Mouse (Mus musculus) G1E (cell line): ENCODE results near the gene Gpr183. TPM values are rescaled to one million over a fixed set of nuclear protein-coding genes. Genes with fewer than 3 reads are reported as not detected.

Experiments used
- ATAC-seq: 2 replicates; pipeline ENCODE4 v1.8.0; 2016; ENCODE audit warnings: mild to moderate bottlenecking; ENCODE audit not compliant: insufficient number of reproducible peaks, poor library complexity, low FRiP score, severe bottlenecking; ENCODE audit errors: extremely low read depth
- DNase-seq: peaks from one replicate; pipeline ENCODE4 v3.0.0; 2012; ENCODE audit warnings: low spot score
- H3K27me3 ChIP-seq: 2 replicates; pipeline ENCODE4 v1.6.1; 2012; ENCODE audit warnings: mild to moderate bottlenecking, low read length, inconsistent platforms; ENCODE audit not compliant: insufficient read depth
- H3K36me3 ChIP-seq: replicated peaks from 2 replicates; pipeline ENCODE3; 2012; ENCODE audit warnings: mild to moderate bottlenecking, inconsistent platforms
- H3K4me1 ChIP-seq: 2 replicates; pipeline ENCODE4 v1.6.1; 2012; ENCODE audit warnings: low read depth, low read length, inconsistent platforms, mixed read lengths; ENCODE audit not compliant: insufficient read depth
- H3K4me3 ChIP-seq: 2 replicates; pipeline ENCODE4 v1.5.1; 2012; ENCODE audit warnings: low read depth, mild to moderate bottlenecking, inconsistent platforms, low read length, moderate library complexity, mixed read lengths
- H3K9me3 ChIP-seq: replicated peaks from 2 replicates; pipeline ENCODE4 v1.6.1; 2012; ENCODE audit warnings: inconsistent platforms
- CTCF ChIP-seq: IDR thresholded peaks from 2 replicates; pipeline ENCODE4 v1.5.1; 2012; ENCODE audit warnings: low read depth, low read length, inconsistent platforms, mixed read lengths
- GATA1 ChIP-seq: IDR thresholded peaks from 2 replicates; pipeline ENCODE4 v1.6.1; 2012; ENCODE audit warnings: borderline replicate concordance, low read length, inconsistent platforms, mixed read lengths
- GATA2 ChIP-seq: IDR thresholded peaks from 2 replicates; pipeline ENCODE4 v1.6.1; 2012; ENCODE audit warnings: low read depth, low read length, inconsistent platforms, borderline replicate concordance
- POLR2AphosphoS5 ChIP-seq: IDR thresholded peaks from 2 replicates; pipeline ENCODE4 v1.6.1; 2012; ENCODE audit warnings: low read depth, low read length, inconsistent platforms; ENCODE audit not compliant: insufficient replicate concordance
- TAL1 ChIP-seq: conservative IDR thresholded peaks from 2 replicates; pipeline ENCODE4 v1.6.1; 2012; ENCODE audit warnings: low read depth, low read length, inconsistent platforms, mixed read lengths
- polyA plus RNA-seq: library from polyadenylated mRNA; stranded (reverse); fragments of >175 nt; gene quantifications from 2 replicates; pipeline ENCODE4 v1.2.3, GENCODE M21; 2012
- total RNA-seq, 2 experiments: library from RNA; stranded (forward) in 1 of 2; stranded (reverse) in 1 of 2; fragments of 200-1000 nt in 1 of 2; fragments of >200 nt in 1 of 2; fragmentation: Nextera tagmentation in 1 of 2; gene quantifications; 2 replicates each; pipeline ENCODE4 v1.2.3; 2014 to 2017

Gpr183 gene
- total and polyA plus RNA-seq, 3 experiments, result 0.08 to 7.1 TPM; not detected in 1

- Histone ChIP-seq H3K9me3 (no peaks in the 10 kb centered on the region), H3K36me3 (peaks cover 82% of the 10 kb centered on the region), H3K27me3 (no peaks in the 10 kb centered on the region), H3K4me3 (no peak overlapping the region), H3K4me1 (peaks cover 26% of the 10 kb centered on the region)
- DNase-seq, result no peak
- ATAC-seq, result no peak
- no peak for TF ChIP-seq GATA2
These were observed 25.9 kb upstream of the Gpr183 start for GRCm38 (mm10) chr14:121990897-121991296.

GRCm38 (mm10) chr14:121989869-121990268 lies 24.9 kb upstream of the Gpr183 start:
- ATAC-seq (no peak), DNase-seq (no peak)
- Histone ChIP-seq H3K4me1 (peaks cover 23% of the 10 kb centered on the region), H3K9me3 (no peaks in the 10 kb centered on the region), H3K36me3 (peaks cover 72% of the 10 kb centered on the region), H3K27me3 (no peaks in the 10 kb centered on the region), H3K4me3 (no peak overlapping the region)
- TF ChIP-seq GATA2, result no peak
- TF ChIP-seq POLR2AphosphoS5, result no peak
- no peak for TF ChIP-seq CTCF
- no peak for TF ChIP-seq TAL1
- TF ChIP-seq GATA1, result no peak

- H3K4me1 ChIP-seq, result peaks cover 20% of the 10 kb centered on the region
These were observed 24.3 kb upstream of the Gpr183 start for GRCm38 (mm10) chr14:121989331-121989730.

GRCm38 (mm10) chr14:121987691-121988090 lies 22.7 kb upstream of the Gpr183 start:
- no peak overlapping the region for H3K4me3 ChIP-seq
- no peaks in the 10 kb centered on the region for H3K9me3 ChIP-seq
- TF ChIP-seq GATA1 (no peak), GATA2 (no peak)
- peaks cover 19% of the 10 kb centered on the region for H3K4me1 ChIP-seq
- DNase-seq, result no peak
- no peaks in the 10 kb centered on the region for H3K27me3 ChIP-seq
- peaks cover 76% of the 10 kb centered on the region for H3K36me3 ChIP-seq
- no peak for ATAC-seq

More at GRCm38 (mm10) chr14:121989331-121989730, 24.3 kb upstream of the Gpr183 start:
- peaks cover 74% of the 10 kb centered on the region for H3K36me3 ChIP-seq
- H3K4me3 ChIP-seq, result no peak overlapping the region
- TF ChIP-seq TAL1 (no peak), POLR2AphosphoS5 (no peak), GATA2 (no peak), GATA1 (no peak), CTCF (no peak)
- no peak for ATAC-seq
- no peaks in the 10 kb centered on the region for H3K9me3 ChIP-seq
- no peak for DNase-seq
- no peaks in the 10 kb centered on the region for H3K27me3 ChIP-seq

DNA sequence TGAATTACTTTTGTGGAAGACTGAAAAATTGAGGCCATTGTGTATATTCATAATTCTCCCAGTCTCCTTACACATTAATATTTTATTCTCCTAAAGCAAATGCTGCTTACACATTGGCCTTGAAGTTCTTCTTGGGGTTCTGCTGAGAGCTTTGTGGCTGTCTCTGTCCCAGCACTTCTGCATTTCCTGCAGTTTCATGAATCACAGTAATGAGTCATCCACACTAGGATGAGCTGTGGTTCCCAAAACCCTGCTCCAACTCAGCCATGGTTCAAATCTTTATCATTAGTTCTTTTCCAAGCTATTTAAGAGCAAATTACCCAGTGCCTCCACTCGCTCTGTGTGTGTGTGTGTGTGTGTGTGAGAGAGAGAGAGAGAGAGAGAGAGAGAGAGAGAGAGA lies 22.3 kb upstream of the Gpr183 start:
- no peak overlapping the region for H3K4me3 ChIP-seq
- H3K9me3 ChIP-seq, result no peaks in the 10 kb centered on the region
- H3K4me1 ChIP-seq, result peaks cover 19% of the 10 kb centered on the region
- DNase-seq, result no peak
- H3K36me3 ChIP-seq, result peaks cover 74% of the 10 kb centered on the region
- TF ChIP-seq CTCF (no peak), POLR2AphosphoS5 (no peak), GATA2 (no peak), TAL1 (no peak), GATA1 (no peak)
- no peaks in the 10 kb centered on the region for H3K27me3 ChIP-seq
- ATAC-seq, result no peak

DNA sequence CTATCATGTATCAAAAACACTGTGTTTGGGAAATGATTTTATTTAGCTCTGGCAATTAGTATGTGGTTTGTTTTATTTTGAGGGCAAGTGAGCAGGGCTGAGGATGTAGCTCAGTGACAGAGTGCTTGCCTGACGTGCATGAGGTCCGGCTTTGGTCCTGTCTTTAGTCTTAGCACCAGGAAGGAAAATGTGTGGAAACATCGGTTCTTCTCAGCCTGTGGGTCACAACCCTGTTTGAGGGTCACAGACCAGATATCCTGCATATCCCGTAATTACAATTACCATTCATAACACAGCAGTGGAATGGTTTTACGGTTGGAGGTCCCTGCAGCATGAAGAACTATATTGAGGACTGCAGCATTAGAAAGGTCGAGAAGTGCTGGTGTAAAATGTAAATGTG lies 21.0 kb upstream of the Gpr183 start:
- DNase-seq, result no peak
- Histone ChIP-seq H3K4me1 (peaks cover 19% of the 10 kb centered on the region), H3K36me3 (peaks cover 68% of the 10 kb centered on the region), H3K27me3 (no peaks in the 10 kb centered on the region), H3K4me3 (no peak overlapping the region), H3K9me3 (no peaks in the 10 kb centered on the region)
- TF ChIP-seq POLR2AphosphoS5 (no peak), TAL1 (no peak), CTCF (no peak), GATA1 (no peak), GATA2 (no peak)
- no peak for ATAC-seq

DNA sequence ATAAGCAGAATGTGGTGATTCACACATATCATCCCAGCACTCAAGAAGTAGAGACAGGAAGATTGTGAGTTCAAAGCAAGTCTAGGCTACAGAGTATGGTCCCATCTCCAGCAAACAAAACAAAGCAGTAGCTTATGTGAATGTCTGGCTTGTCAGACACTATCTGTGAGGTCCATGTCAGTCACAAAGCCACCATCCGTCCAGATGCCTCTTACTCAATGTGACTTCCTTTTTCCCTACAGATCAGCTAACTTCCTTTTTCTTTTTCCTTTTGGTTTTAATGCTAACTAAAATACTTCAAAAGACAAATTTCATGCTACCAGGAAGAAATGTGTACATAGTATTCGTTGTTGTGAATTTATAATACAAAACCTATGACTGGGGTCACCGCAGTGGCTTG lies 20.5 kb upstream of the Gpr183 start:
- peak; percentile 56 for DNase-seq

More for the DNA sequence above, 20.5 kb upstream of the Gpr183 start:
- no peak for TF ChIP-seq POLR2AphosphoS5
- no peak for TF ChIP-seq GATA1
- Histone ChIP-seq H3K27me3 (no peaks in the 10 kb centered on the region), H3K9me3 (no peaks in the 10 kb centered on the region), H3K4me3 (no peak overlapping the region), H3K4me1 (peaks cover 19% of the 10 kb centered on the region), H3K36me3 (peaks cover 66% of the 10 kb centered on the region)
- peak; percentile 58 for ATAC-seq
